Mouse (Mus musculus) ES-E14 (cell line): ENCODE results near the gene Hlcs. TPM values are rescaled to one million over a fixed set of nuclear protein-coding genes. Genes with fewer than 3 reads are reported as not detected.

Source experiments
- DNase-seq: peaks from one replicate; pipeline ENCODE4 v3.0.0-alpha.2; 2013; ENCODE audit warnings: low read depth, low spot score
- H3K27ac ChIP-seq: 2 replicates; pipeline ENCODE4 v1.5.1; 2012; ENCODE audit warnings: low read depth, mild to moderate bottlenecking, low read length, moderate library complexity, mixed read lengths; ENCODE audit not compliant: poor library complexity, insufficient read depth, severe bottlenecking
- H3K36me3 ChIP-seq: 2 replicates; pipeline ENCODE4 v1.6.1; 2012; ENCODE audit warnings: mild to moderate bottlenecking, low read length, moderate library complexity, mixed read lengths; ENCODE audit not compliant: control insufficient read depth, poor library complexity, insufficient read depth, severe bottlenecking
- H3K4me1 ChIP-seq, 2 experiments: fragments of 150-350 bp in 1 of 2; sonication (generic) in 1 of 2; 2 replicates each; pipeline ENCODE4 v1.6.1; 2012; ENCODE audit warnings: low read length in 2 of 2, mild to moderate bottlenecking in 1 of 2, mixed read lengths in 1 of 2; ENCODE audit not compliant: control insufficient read depth in 2 of 2, insufficient read depth in 2 of 2, poor library complexity in 1 of 2
- H3K4me3 ChIP-seq, 2 experiments: fragments of 150-350 bp in 1 of 2; sonication (generic) in 1 of 2; 2 replicates each; pipeline ENCODE4 v1.5.1; 2012; ENCODE audit warnings: low read length in 2 of 2, low read depth in 1 of 2, mild to moderate bottlenecking in 1 of 2, mixed read lengths in 1 of 2; ENCODE audit not compliant: insufficient read depth in 1 of 2, poor library complexity in 1 of 2, severe bottlenecking in 1 of 2
- H3K9ac ChIP-seq: 2 replicates; pipeline ENCODE4 v1.6.1; 2012; ENCODE audit warnings: low read depth, mild to moderate bottlenecking, low read length, mixed read lengths; ENCODE audit not compliant: poor library complexity, insufficient read depth, severe bottlenecking
- H3K9me3 ChIP-seq: fragments of 150-350 bp; sonication (generic); 2 replicates; pipeline ENCODE4 v1.6.1; 2012; ENCODE audit warnings: low read depth, mild to moderate bottlenecking, low read length; ENCODE audit not compliant: control insufficient read depth, insufficient read depth
- CHD2 ChIP-seq: IDR thresholded peaks from 2 replicates; pipeline ENCODE4 v1.6.1; 2014; ENCODE audit warnings: mild to moderate bottlenecking, low read depth, low read length, inconsistent platforms
- HCFC1 ChIP-seq: IDR thresholded peaks from 2 replicates; pipeline ENCODE4 v1.6.1; 2012; ENCODE audit warnings: low read length, inconsistent platforms, borderline replicate concordance; ENCODE audit not compliant: insufficient read depth
- MAFK ChIP-seq: IDR thresholded peaks from 2 replicates; pipeline ENCODE4 v1.6.1; 2014; ENCODE audit warnings: mild to moderate bottlenecking, low read depth, low read length, inconsistent platforms; ENCODE audit not compliant: insufficient read depth
- ZC3H11A ChIP-seq: IDR thresholded peaks from 2 replicates; pipeline ENCODE4 v1.6.1; 2012; ENCODE audit warnings: low read depth, mild to moderate bottlenecking, inconsistent platforms, low read length, borderline replicate concordance
- ZNF384 ChIP-seq: IDR thresholded peaks from 2 replicates; pipeline ENCODE4 v1.6.1; 2012; ENCODE audit warnings: low read depth, low read length, inconsistent platforms
- in situ Hi-C, 2 experiments: fragments of 600-800 bp; cut with MboI; formaldehyde crosslinking; loops; one replicate each; pipeline ENCODE4 v1.15.1; 2025; ENCODE audit warnings: low sequenced_read_pairs in 2 of 2, inconsistent platforms in 1 of 2; ENCODE audit not compliant: unreplicated experiment in 2 of 2
- total RNA-seq: library from RNA; depleted of rRNA; stranded (reverse); fragments of 300-350 nt; gene quantifications from 2 replicates; pipeline ENCODE4 v1.2.3, GENCODE M21; 2012

Gene Hlcs
- total RNA-seq, 1 experiment: 5.2 TPM

- TF ChIP-seq CHD2: no peak
- TF ChIP-seq ZNF384: no peak
- no peaks in the 10 kb centered on the region for H3K9me3 ChIP-seq
These were observed 24.0 kb downstream of the Hlcs start for GRCm38 (mm10) chr16:94289138-94290072.

GRCm38 (mm10) chr16:94287826-94288225, 25.5 kb downstream of the Hlcs start:
- Histone ChIP-seq H3K9ac (no peak overlapping the region), H3K36me3 (peaks cover 16% of the 10 kb centered on the region; the same call in 1 of the 2 replicates), H3K4me3 (no peak overlapping the region), H3K4me1 (peaks cover 0 to 2% of the 10 kb centered on the region in 2 experiments; a peak in 1 of 4 replicates), H3K9me3 (peaks cover 2% of the 10 kb centered on the region; the same call in 1 of the 2 replicates), H3K27ac (no peak overlapping the region)
- no peak for DNase-seq
- TF ChIP-seq CHD2 (no peak), HCFC1 (no peak), ZC3H11A (no peak), MAFK (no peak), ZNF384 (no peak)
- in situ Hi-C loops: no loop called here

More at GRCm38 (mm10) chr16:94289138-94290072, 24.0 kb downstream of the Hlcs start:
- in situ Hi-C loops: no loop called here
- no peak overlapping the region for H3K27ac ChIP-seq
- H3K9ac ChIP-seq: peak overlapping the region; percentile 80
- H3K4me1 ChIP-seq: peaks cover 0 to 2% of the 10 kb centered on the region in 2 experiments; a peak in 1 of 4 replicates
- H3K4me3 ChIP-seq: peak overlapping the region; percentile 72 to 84
- peaks cover 2% of the 10 kb centered on the region; the same call in 1 of the 2 replicates for H3K36me3 ChIP-seq
- no peak for DNase-seq

- no peaks in the 10 kb centered on the region; a peak in 1 of 4 replicates for H3K4me1 ChIP-seq
- H3K9me3 ChIP-seq: peaks cover 4% of the 10 kb centered on the region
- no peak for DNase-seq
- no peak overlapping the region for H3K27ac ChIP-seq
- TF ChIP-seq HCFC1: no peak
- TF ChIP-seq CHD2: no peak
- no peak for TF ChIP-seq ZC3H11A
- no peak for TF ChIP-seq ZNF384
- no peak for TF ChIP-seq MAFK
- H3K9ac ChIP-seq: no peak overlapping the region
- H3K4me3 ChIP-seq: no peak overlapping the region
- peaks cover 21% of the 10 kb centered on the region; the same call in 1 of the 2 replicates for H3K36me3 ChIP-seq
- in situ Hi-C loops: no loop called here
These were observed 29.4 kb downstream of the Hlcs start for GRCm38 (mm10) chr16:94283972-94284371.

- no peak overlapping the region for H3K4me3 ChIP-seq
- H3K27ac ChIP-seq: no peak overlapping the region
- in situ Hi-C loops: no loop called here
- no peaks in the 10 kb centered on the region for H3K4me1 ChIP-seq
- no peak overlapping the region for H3K9ac ChIP-seq
- no peak for TF ChIP-seq ZNF384
- TF ChIP-seq CHD2: no peak
- TF ChIP-seq ZC3H11A: no peak
- no peak for TF ChIP-seq HCFC1
- H3K9me3 ChIP-seq: peaks cover 9% of the 10 kb centered on the region
- no peak for DNase-seq
- H3K36me3 ChIP-seq: peaks cover 22% of the 10 kb centered on the region; the same call in 1 of the 2 replicates
These were observed 42.5 kb downstream of the Hlcs start for GRCm38 (mm10) chr16:94270826-94271225.
